Mouse (Mus musculus) ovary, postnatal 36 days (tissue): Measurements from ENCODE around the gene Car8.

ENCODE experiments used
- DNase-seq: peaks from one replicate; pipeline ENCODE4 v3.0.0; 2022; ENCODE audit warnings: low spot score, mixed read lengths

The Car8 gene

DNA sequence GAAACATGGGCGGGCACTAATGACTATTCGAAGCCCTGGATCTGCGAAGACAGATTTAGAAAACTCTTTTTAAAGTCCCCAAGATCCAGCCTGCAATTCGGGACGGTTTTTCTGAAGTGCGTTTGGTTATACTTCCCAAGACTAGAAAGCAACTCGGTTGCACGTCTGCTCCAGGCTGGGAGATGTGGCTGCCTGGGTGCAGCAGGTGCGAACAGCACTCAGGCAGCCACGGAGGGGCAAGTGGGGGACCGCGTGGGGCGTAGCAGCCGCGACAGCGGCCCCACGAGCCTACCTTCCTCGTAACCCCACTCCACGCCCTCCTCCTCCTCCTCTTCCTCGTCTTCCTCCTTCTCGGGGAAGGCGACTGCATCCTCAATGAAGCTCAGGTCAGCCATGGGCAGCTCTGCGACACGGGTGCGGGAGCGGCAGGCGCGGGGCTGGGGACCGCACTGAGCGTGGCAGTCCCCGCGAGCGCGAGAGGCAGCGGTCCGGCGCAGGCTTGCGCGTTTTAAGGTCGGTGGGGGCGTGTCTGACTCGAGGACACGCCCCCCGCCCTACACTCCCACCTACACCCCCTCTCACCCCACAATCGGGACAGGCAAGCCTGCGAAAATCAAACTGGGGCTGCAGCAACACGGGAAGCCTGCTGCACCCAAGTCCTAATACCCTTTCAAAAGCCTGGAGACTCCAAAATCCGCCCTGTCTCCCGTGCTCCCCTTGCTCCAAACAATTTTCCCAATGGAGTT lies at the start of gene Car8:
Gene Car8, minus strand, starts transcription at position 482 of the 746 bp plus-strand sequence.
- DNase-seq = peak; percentile 27

DNA sequence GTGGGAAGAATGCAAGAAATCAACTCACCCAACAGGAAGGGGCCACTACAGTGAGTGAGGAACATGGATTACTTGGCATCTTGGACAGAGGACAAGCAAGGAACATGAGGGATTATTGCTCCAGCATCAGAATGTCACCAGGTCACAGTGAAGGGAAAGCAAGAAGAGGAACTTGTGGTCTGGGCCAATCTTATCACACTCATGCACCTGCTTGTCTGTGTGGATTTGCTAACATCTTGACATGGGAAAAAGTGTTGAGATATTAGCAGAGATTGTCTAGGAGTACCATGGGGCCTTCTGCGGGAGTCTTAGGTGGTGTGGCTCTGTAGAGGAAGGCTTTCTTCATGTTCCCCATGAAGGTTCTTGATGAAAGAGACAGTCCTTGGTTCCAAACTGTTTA lies 46.1 kb upstream of the Car8 start:
- DNase-seq = no peak

DNA sequence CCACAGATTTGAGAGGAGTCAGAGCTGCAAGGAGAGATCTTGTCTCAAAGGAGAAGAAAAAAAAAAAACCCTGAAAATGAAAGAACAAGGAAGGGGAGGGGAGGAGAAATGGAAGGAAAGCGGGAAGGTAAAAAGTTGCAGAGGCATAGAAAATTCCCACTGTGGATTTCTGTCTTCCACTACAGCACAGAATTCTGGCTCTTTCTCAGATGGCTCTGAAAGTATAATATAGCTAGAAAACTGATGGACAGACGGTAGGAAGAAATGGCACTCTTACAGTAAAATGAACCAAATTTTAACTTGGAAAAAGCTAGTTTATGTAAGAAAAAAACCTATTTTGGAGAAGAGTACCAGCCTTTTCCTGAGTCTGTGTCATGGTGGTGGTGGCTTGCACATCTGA lies 39.3 kb upstream of the Car8 start:
- no peak for DNase-seq

DNA sequence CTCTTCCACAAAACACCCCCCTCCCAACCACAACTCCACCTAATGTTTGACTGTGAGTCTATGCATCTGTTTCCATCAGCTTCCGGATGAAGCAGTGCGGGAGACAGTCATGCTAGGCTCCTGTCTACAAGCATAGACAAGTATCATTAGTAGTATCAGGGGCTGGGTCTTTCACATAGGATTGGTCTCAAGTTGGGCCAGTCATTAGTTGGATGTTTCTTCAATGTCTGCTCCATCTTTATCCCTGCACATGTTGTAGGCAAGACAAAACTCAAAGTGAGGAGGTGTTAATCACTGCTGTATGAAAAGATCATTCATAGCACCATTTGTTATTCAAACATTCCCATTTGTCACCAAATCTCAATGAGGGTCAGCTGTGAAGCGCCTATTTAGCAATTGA lies 11.0 kb upstream of the Car8 start:
- DNase-seq = no peak

DNA sequence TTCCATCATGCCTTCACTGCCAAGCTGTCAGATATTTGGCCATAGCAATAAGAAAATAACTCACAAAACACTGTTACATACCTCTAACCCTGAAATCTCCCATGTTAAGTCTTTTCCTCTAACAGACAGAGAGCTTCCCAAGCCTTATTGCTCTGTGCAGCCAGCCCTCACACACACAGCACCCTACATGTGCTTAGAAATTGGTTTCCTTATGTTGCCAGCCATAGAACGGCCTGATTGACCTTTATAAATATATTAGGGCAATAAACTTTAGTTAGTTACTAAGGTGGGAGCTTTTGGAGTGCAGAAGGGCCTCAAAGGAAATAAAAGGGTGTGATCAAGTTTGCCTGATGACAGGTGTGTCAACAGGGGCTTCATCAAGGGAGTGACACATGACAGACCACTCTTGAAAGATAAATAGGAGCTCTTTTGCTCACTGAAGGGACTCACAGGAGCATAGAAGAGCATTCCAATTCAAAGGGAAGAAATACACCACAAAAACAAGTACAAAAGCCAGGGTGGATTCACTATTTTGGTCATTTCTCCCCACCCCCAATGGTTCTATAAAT lies 6.7 kb upstream of the Car8 start:
- no peak for DNase-seq

DNA sequence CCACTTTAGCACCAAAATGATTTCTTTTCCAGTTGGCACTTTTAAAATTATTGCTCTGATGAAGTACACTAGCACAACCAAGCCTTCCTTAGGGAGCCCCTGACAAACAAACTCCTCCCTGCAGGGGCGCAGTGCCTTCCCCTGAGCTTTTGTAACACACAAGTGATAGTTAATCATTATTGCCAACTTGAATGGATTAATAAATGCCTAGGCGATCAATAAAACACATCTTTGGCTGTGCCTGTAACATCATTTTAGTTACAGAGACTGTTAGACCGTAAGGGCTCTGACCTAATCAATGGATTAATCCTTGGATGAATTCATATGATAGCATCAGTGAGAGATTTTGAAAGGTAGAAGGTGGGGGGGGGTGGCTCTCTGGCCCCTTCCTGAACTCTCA lies 6.2 kb upstream of the Car8 start:
- no peak for DNase-seq

DNA sequence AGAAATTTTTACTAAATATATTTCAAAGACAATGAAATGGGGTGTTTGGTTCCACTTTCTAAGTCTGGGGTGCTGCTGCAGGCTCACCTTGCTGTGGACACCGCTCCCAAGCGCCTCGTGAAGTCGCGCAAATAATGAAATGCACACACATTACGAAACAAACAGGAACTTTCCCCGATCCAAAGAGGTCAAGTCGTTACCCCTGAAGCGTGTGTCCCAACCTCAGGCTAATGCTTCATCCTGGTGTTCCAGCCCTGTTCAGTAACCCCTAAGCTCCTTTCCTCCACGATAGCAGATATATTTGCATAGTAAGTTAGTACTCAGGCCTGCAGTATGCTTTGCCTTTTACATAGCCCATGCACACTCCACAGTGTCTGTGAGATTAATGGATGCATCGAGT lies 858 bp upstream of the Car8 start:
- no peak for DNase-seq

DNA sequence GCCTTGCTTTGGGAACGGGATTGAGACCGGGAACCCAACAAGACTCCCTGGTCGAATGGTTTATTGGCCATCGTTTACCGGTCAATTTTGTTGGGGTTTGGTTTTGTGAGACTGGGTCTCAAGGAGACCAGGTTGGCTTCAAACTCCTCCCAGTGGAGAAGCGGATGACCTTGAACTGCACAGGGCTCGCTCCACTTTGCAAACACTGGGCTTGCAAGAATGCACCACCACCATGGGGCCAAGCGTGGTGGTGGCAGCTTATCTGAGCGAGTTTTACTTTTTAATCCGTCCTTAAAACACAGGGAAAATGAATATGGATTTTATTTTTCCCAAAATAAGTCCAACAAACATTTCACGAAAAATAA lies 447 bp upstream of the Car8 start:
- no peak for DNase-seq

DNA sequence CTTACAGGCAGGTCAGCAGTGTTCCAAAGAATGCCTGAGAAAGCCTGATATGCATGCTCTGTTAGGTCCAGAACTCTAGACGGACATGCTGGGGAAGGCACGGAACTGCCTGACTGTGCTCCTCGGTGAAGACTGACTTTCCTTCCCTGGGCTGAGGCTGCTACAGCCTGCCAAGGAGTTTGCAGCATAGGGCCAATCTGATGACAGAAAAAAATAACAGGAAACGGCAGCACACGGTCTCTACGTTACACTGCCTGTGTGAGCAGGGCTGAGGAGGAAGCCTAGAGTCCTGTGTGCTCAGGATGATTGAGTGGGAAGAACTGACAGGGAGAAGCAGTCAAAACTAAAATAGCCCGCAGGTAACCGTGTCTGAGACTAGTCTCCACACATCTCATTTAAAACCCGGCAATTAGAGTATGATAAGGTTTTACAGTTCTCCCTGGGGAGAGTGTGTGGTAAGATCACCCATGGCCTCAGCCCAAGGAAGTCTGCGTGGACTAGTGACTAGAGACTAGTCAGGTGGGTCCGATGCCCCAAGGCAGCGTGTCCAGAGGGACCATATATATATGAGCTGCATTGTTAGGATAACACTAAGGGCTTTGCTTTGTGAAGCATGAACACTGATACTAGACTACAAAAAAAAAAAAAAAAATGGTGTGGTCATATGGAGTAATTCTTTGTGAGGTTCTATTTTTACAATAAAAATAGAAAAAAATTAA lies 6.3 kb downstream of the Car8 start:
- no peak for DNase-seq

DNA sequence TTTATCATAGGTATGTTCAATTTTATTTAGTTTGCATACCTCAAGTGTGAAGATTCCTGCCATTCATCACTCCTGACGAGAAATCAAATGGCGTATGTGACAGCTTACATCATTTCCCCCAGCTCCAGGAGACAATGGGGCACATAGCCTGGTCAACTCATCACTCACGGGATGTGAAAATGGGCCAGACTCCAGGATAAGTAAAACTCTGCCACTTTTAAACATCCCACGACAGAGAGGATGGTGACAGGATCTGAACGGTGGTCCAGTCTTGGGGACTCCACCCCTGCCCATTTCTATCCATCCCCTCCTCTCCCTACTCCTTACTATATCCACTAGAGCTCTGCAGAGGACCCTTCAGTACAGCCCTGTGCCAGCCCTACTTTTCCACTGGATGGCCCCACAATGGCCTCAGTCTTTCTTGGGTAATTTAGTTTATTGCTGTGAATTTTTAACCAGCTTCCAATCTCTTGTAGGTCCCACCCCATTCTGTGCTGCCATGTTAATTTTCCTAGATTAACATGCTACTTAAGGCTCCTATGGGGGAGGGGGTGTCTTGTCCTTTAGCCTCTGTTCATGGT lies 7.5 kb downstream of the Car8 start:
- no peak for DNase-seq

DNA sequence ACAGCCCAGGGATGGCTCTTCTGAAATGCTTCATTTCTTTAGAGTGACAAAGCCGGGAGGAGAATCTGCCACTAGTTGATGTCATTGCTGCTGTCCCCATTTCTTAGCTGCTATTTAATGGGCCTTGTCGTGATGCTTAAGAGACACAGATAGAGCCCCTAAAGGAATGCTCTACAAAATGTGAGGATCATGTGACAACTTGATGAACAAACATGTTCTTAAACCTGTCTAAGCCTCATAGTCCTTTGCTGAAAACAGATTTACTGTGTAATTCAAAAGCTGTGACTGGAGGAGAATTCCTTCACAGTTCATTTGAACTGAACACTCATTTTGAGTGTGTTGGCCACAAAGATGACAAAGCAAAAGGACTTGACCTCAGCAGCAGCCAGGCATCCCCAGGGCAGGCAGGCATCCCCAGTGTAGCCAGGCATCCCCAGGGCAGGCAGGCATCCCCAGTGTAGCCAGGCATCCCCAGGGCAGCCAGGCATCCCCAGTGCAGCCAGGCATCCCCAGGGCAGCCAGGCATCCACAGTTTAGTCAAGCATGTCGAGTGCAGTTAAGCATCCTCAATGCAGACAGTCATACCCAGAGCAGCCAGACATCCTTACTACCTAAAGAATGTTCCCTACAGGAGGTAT lies 9.1 kb downstream of the Car8 start:
- DNase-seq = no peak

DNA sequence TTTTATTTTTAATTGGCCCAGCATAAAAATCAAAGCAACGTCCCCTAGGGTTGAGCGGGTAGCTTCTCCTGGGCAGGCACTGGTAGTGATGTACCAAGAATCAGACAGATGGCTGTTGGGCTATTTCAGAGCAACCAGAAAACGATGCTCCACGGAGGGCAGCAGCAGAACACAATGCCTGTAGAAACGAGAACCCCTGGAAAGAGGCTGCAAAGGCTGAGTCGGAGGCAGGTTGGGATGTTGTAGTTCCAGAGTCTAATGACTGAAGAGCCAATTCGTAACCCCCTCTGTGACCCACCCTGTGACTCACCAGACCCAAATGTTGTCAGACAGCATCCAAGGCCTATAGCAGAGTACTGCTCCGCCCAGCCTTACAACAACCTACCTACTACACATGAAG lies 19.9 kb downstream of the Car8 start:
- DNase-seq = no peak

DNA sequence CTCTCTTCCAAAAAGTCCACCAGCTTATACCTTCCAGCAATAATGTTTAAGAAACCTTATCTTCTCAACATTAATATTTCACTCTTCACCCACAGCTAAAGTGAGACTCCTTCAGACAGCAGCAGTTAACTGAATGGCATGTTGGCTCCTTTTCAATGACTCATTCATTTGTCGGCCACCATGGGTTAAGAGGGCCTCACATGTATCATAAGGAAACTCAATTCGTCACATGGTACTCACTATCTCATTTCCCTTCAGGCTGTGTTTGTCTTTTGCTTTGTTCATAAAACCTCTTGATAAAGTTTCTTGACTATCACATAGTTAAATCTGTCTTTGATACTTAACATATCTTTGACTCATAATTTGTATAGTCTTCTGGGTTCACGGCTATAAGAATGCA lies 20.8 kb downstream of the Car8 start:
- DNase-seq = no peak

DNA sequence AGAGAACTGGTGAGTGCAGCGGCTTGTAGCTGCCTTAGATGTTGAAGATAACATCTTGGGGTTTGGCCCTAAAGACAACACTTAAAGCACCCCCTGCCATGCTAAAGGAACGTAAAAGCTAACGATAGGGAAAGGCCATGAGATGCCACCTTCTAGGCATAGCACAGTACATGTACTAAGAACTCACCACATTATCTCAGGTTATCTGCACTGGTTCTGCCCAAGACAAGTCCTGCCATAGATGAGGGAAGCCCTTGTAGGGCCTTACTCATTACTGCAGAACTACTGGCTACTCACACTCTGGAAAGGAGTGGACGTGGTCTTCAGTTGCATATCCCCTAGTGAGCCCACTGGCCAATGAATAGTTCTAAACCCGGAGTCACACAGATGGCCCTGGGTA lies 21.6 kb downstream of the Car8 start:
- DNase-seq = no peak

DNA sequence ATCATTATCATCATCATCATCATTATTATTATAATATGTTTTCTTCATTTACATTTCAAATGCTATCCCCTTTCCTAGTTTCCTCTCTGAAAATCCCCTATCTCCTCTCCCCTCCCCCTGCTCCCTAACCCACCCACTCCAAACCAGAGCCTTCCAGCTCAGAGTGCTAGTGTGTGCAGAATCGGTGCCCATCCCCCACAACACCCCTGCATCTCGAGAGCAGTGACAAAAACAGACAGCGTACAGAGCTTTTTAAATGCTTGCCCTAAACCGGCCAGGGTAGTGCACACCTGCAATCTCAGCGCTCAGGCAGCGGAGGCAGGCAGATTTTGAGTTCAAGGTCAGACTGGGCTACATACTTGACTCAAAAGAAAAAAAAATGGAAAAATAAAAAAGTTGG lies 22.3 kb downstream of the Car8 start:
- DNase-seq = no peak

DNA sequence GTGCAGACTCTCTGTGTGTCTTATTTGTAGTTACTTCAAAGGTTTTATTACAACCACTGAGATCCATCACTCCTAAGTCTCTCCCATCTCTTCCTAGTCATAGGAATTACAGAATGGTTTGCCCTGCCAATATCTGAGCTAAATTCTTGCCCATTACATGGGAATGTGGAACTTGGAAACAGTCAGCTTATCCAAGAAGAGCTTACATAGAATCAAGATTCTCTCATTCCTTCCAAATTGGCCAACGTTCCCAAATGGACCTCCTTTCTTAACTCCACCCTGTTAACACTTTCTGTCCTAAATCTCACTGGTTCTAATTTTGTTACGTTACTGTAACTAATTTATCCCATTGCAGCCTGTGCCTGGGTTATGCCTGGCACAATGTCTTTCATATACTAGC lies 25.2 kb downstream of the Car8 start:
- DNase-seq = no peak

DNA sequence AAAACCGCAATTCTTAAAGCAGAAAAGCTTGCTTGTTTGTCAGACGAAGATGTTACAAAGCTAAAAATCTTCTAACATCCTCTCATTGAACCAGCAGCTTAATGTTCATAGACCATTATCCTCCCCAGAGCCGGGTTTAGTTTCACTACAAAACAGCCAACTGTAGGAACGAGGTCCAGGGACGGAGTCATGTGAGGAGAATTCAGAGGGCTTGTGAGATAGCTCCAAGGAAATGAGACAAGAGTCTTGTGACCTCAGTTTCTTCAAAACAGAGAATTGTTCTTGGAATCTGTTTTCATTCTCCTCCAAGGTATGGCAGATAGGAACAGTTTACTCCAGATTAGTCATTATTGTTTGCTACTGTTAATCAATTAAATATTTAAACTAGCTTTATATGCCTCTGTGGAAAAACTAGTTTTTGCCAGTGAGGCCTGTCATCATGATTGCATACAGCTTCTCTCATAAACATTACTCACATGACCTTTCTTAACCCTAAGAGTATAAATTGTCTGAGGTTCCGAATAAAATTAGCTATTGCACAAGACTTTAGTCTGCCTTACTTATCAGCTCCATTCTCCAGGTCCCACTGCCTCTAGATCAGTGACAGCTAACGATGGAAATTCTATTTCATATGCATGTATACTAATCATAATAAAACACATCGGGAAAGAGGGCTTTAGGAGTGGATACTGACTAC lies 25.8 kb downstream of the Car8 start:
- no peak for DNase-seq

DNA sequence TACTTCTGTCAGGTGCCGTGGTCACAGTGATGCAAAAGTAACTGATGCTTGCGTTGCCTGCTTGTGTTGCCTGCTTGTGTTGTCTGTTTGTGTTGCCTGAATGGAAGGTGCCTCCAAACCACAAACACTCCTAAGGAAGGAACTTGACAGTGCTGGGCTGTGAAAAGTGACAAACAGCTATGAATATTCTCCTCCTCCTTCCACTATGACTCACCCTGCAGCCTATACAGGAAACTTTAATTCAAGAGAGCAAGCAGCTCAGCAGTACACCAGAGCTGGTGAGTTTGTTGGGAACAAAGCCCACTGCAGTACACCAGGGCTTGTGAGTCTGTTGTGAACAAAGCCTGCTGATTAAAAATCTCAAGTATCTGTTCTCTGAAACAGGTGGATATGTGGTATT lies 28.4 kb downstream of the Car8 start:
- no peak for DNase-seq

DNA sequence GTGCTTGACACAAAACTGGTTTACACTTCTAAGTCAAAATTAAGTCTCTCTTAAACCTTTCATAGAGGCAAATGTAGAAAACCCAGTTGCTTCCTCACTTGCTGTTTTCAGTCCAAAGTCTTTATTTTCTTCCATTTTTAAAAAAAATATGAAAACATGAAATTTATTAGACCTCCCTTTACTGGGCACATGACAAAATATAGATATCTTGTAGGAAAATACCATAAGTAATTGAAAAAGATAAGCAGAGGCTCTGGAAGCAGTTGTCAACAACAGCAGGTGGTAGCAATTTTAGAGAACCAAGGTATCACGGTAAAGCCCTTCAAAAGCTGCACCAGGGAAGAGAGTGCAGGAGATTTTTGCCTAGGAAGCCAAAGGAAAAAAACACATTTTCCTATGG lies 30.9 kb downstream of the Car8 start:
- no peak for DNase-seq

DNA sequence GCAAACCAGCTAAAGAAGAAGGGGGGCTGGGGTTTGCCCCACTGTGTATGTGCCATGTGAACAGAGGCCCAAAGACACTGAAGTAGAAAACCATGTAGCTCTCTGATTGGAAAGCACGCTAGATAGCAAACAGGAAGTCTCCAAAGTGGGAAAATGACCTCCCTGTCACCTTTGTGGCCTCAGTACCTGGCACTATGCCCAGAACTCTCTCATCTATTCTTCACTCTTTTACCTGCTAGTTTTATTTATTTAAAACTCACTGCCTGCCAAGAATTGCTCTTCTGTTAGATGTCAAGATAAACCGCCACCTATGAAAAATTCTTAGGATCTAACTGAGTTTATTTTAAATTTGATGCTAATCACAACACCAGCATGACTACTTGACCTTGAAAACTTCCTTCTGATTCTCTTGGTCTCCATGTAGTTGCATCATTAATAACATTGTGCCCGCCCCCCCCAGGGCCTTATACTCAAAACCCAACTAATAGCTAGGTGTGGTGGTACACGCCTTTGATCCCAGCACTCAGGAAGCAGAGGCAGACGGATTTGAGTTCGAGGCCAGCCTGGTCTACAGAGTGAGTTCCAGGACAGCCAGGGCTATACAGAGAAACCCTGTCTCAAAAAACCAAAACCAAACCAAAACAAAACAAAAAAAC lies 31.8 kb downstream of the Car8 start:
- no peak for DNase-seq

DNA sequence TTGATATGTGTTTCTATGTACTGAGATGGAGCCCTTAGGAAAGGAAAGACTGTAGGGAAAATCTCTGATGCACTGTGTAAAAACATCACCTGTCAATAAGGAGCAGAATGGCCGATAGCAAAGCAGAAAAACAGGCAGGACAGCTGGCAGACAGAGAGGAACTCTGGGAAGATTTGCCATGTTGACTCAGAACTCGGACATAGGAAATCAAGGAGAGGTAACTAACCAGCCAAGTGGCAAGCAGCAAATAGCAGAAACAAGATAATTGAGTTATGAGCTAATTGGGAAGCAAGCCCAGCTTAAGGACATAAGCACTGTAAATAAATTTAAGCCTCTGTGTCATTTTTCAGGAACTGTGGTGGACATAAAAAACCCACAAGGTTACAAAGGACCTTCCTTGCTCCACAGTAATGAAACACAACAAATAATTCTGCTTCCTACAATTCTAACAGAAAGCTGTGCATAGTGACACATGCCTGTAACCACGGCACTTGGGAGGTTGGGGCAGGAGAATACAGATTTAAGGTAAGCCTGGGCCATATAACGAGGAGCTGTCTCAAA lies 33.7 kb downstream of the Car8 start:
- DNase-seq = no peak
